Mouse (Mus musculus): ENCODE data around the gene Ifitm5. TPM values are rescaled to one million over a fixed set of nuclear protein-coding genes. Genes with fewer than 3 reads are reported as not detected.

Gene Ifitm5
- total RNA-seq, 1 experiment from 2014 or later = 18.0 TPM

GRCm38 (mm10) chr7:140912846-140913482 lies 37.1 kb downstream of the Ifitm5 start:
- ATAC-seq (ENCODE audit: extremely low read depth, insufficient number of reproducible peaks, low FRiP score, poor library complexity, severe bottlenecking) = no peak

GRCm38 (mm10) chr7:140912293-140912692 lies 37.8 kb downstream of the Ifitm5 start:
- ATAC-seq (ENCODE audit: extremely low read depth, insufficient number of reproducible peaks, low FRiP score, poor library complexity, severe bottlenecking) = no peak

- ATAC-seq (ENCODE audit: extremely low read depth, insufficient number of reproducible peaks, low FRiP score, poor library complexity, severe bottlenecking) = peak; percentile 84
Observed at GRCm38 (mm10) chr7:140908634-140909107, 41.4 kb downstream of the Ifitm5 start.

- ATAC-seq (ENCODE audit: extremely low read depth, insufficient number of reproducible peaks, low FRiP score, poor library complexity, severe bottlenecking) = no peak
Observed at GRCm38 (mm10) chr7:140908181-140908580, 41.9 kb downstream of the Ifitm5 start.

- no peak for ATAC-seq (ENCODE audit: extremely low read depth, insufficient number of reproducible peaks, low FRiP score, poor library complexity, severe bottlenecking)
Observed at GRCm38 (mm10) chr7:140907697-140908096, 42.4 kb downstream of the Ifitm5 start.

- ATAC-seq (ENCODE audit: extremely low read depth, insufficient number of reproducible peaks, low FRiP score, poor library complexity, severe bottlenecking) = no peak
Observed at GRCm38 (mm10) chr7:140907131-140907530, 43.0 kb downstream of the Ifitm5 start.

- ATAC-seq (ENCODE audit: extremely low read depth, insufficient number of reproducible peaks, low FRiP score, poor library complexity, severe bottlenecking) = no peak
Observed at GRCm38 (mm10) chr7:140905642-140906081, 44.4 kb downstream of the Ifitm5 start.

GRCm38 (mm10) chr7:140903212-140903611 lies 46.9 kb downstream of the Ifitm5 start:
- ATAC-seq (ENCODE audit: extremely low read depth, insufficient number of reproducible peaks, low FRiP score, poor library complexity, severe bottlenecking) = peak; percentile 53

GRCm38 (mm10) chr7:140902036-140902875 lies 47.8 kb downstream of the Ifitm5 start:
- ATAC-seq (ENCODE audit: extremely low read depth, insufficient number of reproducible peaks, low FRiP score, poor library complexity, severe bottlenecking) = no peak

GRCm38 (mm10) chr7:140900220-140900619 lies 49.9 kb downstream of the Ifitm5 start, which contains the start of gene Cox8b:
Gene Cox8b, minus strand, starts transcription at chr7:140900446.
- no peak for ATAC-seq (ENCODE audit: extremely low read depth, insufficient number of reproducible peaks, low FRiP score, poor library complexity, severe bottlenecking)

GRCm38 (mm10) chr7:140899121-140899520 lies 51.0 kb downstream of the Ifitm5 start:
- ATAC-seq (ENCODE audit: extremely low read depth, insufficient number of reproducible peaks, low FRiP score, poor library complexity, severe bottlenecking) = no peak

Other genes starting within 250 kb of the Ifitm5 start
- not detected in 2 replicates for gene Cyp2e1, start 186.6 kb downstream of the Ifitm5 start, total RNA-seq (2017)
- gene Syce1, start 162.4 kb downstream of the Ifitm5 start, total RNA-seq (2017) = not detected in 2 replicates
- gene Zfp941, start 128.1 kb downstream of the Ifitm5 start, total RNA-seq (2017) = not detected in 2 replicates
- gene Urah, start 115.3 kb downstream of the Ifitm5 start, total RNA-seq (2017) = not detected in 2 replicates
- gene Scgb1c1, start 104.7 kb downstream of the Ifitm5 start, total RNA-seq (2017) = not detected in 2 replicates
- not detected in 2 replicates for gene Odf3, start 102.5 kb downstream of the Ifitm5 start, total RNA-seq (2017)
- not detected in 2 replicates for gene Gm45785, start 94.0 kb downstream of the Ifitm5 start, total RNA-seq (2017)
- 120 and 128 TPM in 2 replicates for gene Ric8a, start 93.3 kb downstream of the Ifitm5 start, total RNA-seq (2017)
- 28.3 and 47.1 TPM in 2 replicates for gene Bet1l, start 92.7 kb downstream of the Ifitm5 start, total RNA-seq (2017)
- 96.6 and 110 TPM in 2 replicates for gene Psmd13, start 68.3 kb downstream of the Ifitm5 start, total RNA-seq (2017)
- gene Sirt3, start 68.0 kb downstream of the Ifitm5 start, total RNA-seq (2017) = 14.5 and 20.1 TPM in 2 replicates
- not detected in 2 replicates for gene Cox8b, start 49.8 kb downstream of the Ifitm5 start, total RNA-seq (2017)
- gene Nlrp6, start 29.4 kb downstream of the Ifitm5 start, total RNA-seq (2017) = 0.47 TPM in 1 of 2 replicates, not detected in the other
- 15.0 and 17.9 TPM in 2 replicates for gene Pgghg, start 8.9 kb downstream of the Ifitm5 start, total RNA-seq (2017)
- gene Gm45717, start 5.6 kb upstream of the Ifitm5 start, total RNA-seq (2017) = not detected in 2 replicates
- 514 and 537 TPM in 2 replicates for gene Ifitm2, start 5.7 kb upstream of the Ifitm5 start, total RNA-seq (2017)
- gene Ifitm1, start 16.9 kb upstream of the Ifitm5 start, total RNA-seq (2017) = 416 and 446 TPM in 2 replicates
- gene Ifitm3, start 60.5 kb upstream of the Ifitm5 start, total RNA-seq (2017) = 187 and 230 TPM in 2 replicates
- gene Ifitm6, start 67.6 kb upstream of the Ifitm5 start, total RNA-seq (2017) = 105 and 120 TPM in 2 replicates
- not detected in 2 replicates for gene Gm17387, start 78.8 kb upstream of the Ifitm5 start, total RNA-seq (2017)
- not detected in 2 replicates for gene B4galnt4, start 110.8 kb upstream of the Ifitm5 start, total RNA-seq (2017)
- gene Pkp3, start 127.9 kb upstream of the Ifitm5 start, total RNA-seq (2017) = 10.5 and 11.0 TPM in 2 replicates
- 21.0 and 21.9 TPM in 2 replicates for gene Sigirr, start 150.3 kb upstream of the Ifitm5 start, total RNA-seq (2017)
- gene Ano9, start 167.5 kb upstream of the Ifitm5 start, total RNA-seq (2017) = not detected in 2 replicates
- gene Ptdss2, start 172.1 kb upstream of the Ifitm5 start, total RNA-seq (2017) = 4.2 and 6.3 TPM in 2 replicates
- gene Rnh1, start 222.6 kb upstream of the Ifitm5 start, total RNA-seq (2017) = 41.0 and 51.8 TPM in 2 replicates
- gene Hras, start 243.7 kb upstream of the Ifitm5 start, total RNA-seq (2017) = 13.7 and 23.8 TPM in 2 replicates
- gene Lrrc56, start 243.9 kb upstream of the Ifitm5 start, total RNA-seq (2017) = 1.9 and 3.9 TPM in 2 replicates

Data from neutrophil, adult 5-6 weeks (primary cell).